Mouse (Mus musculus) hindbrain, embryonic 12.5 days (tissue): ENCODE results near the gene Rasgef1c. TPM values are rescaled to one million over a fixed set of nuclear protein-coding genes. Genes with fewer than 3 reads are reported as not detected.
A peak's percentile ranks its signal among the peaks of the same experiment; 100 is the strongest.

Experiments
- ATAC-seq: fragments of 200-750 bp; cut with Nextera tagmentation; 2 replicates; pipeline ENCODE4 v1.8.0; 2017; ENCODE audit warnings: moderate TSS enrichment; ENCODE audit not compliant: low FRiP score
- H3K27ac ChIP-seq: fragments of 300-500 bp; sonication (generic); 2 replicates; pipeline ENCODE4 v1.5.1; 2016; ENCODE audit warnings: mild to moderate bottlenecking
- H3K27me3 ChIP-seq: fragments of 300-500 bp; sonication (generic); 2 replicates; pipeline ENCODE4 v1.6.1; 2016; ENCODE audit warnings: mild to moderate bottlenecking
- H3K36me3 ChIP-seq: fragments of 300-500 bp; sonication (generic); 2 replicates; pipeline ENCODE4 v1.6.1; 2016; ENCODE audit warnings: mild to moderate bottlenecking
- H3K4me1 ChIP-seq: fragments of 300-500 bp; sonication (generic); 2 replicates; pipeline ENCODE4 v1.6.1; 2016
- H3K4me2 ChIP-seq: fragments of 300-500 bp; sonication (generic); replicated peaks from 2 replicates; pipeline ENCODE4 v1.6.1; 2016; ENCODE audit warnings: mild to moderate bottlenecking
- H3K4me3 ChIP-seq: fragments of 300-500 bp; sonication (generic); 2 replicates; pipeline ENCODE4 v1.5.1; 2016; ENCODE audit warnings: mild to moderate bottlenecking
- H3K9ac ChIP-seq: fragments of 300-500 bp; sonication (generic); 2 replicates; pipeline ENCODE4 v1.6.1; 2016; ENCODE audit warnings: mild to moderate bottlenecking, moderate library complexity
- H3K9me3 ChIP-seq: fragments of 300-500 bp; sonication (generic); replicated peaks from 2 replicates; pipeline ENCODE4 v1.6.1; 2016; ENCODE audit warnings: mild to moderate bottlenecking
- WGBS: fragments of 180-500 bp; shearing (Covaris S2); methylation state at CpG from one replicate; pipeline ENCODE4 v1.1.7; 2016; 5-methylcytosine and 5-hydroxymethylcytosine counted together
- polyA plus RNA-seq: library from polyadenylated mRNA; unstranded; fragments of >200 nt; fragmentation: Nextera tagmentation; extraction: Ambion mirVana; gene quantifications from 2 replicates; pipeline ENCODE4 v1.2.1, GENCODE M21; 2016

The Rasgef1c gene
- polyA plus RNA-seq, 1 experiment from 2014 or later = 5.3 TPM

GRCm38 (mm10) chr11:49931037-49931625 is 29.5 kb downstream of the Rasgef1c start:
- 30% methylated on average over 5 of the region's 5 CpGs for WGBS
- peak; percentile 32 for ATAC-seq
- peaks cover 45% of the 10 kb centered on the region for H3K4me1 ChIP-seq
- H3K4me3 ChIP-seq = no peak overlapping the region
- H3K9me3 ChIP-seq = no peaks in the 10 kb centered on the region
- H3K27me3 ChIP-seq = no peaks in the 10 kb centered on the region
- H3K4me2 ChIP-seq = no peak overlapping the region; the same call in 1 of the 2 replicates
- H3K36me3 ChIP-seq = no peaks in the 10 kb centered on the region
- H3K9ac ChIP-seq = no peak overlapping the region
- H3K27ac ChIP-seq = peak overlapping the region; percentile 77

GRCm38 (mm10) chr11:49931853-49932252 is 30.2 kb downstream of the Rasgef1c start:
- Histone ChIP-seq H3K27ac (peak overlapping the region; percentile 77), H3K4me1 (peaks cover 46% of the 10 kb centered on the region), H3K9ac (no peak overlapping the region), H3K27me3 (no peaks in the 10 kb centered on the region), H3K4me2 (no peak overlapping the region), H3K4me3 (no peak overlapping the region), H3K9me3 (no peaks in the 10 kb centered on the region), H3K36me3 (no peaks in the 10 kb centered on the region)
- ATAC-seq = peak; percentile 82
- 12% methylated on average over 7 of the region's 7 CpGs for WGBS

GRCm38 (mm10) chr11:49933811-49934210 is 32.2 kb downstream of the Rasgef1c start:
- peaks cover 36% of the 10 kb centered on the region for H3K4me1 ChIP-seq
- 72% methylated on average over 1 of the region's 1 CpGs for WGBS

GRCm38 (mm10) chr11:49934322-49934721 is 32.7 kb downstream of the Rasgef1c start:
- 56% methylated on average over 10 of the region's 10 CpGs for WGBS
- no peaks in the 10 kb centered on the region for H3K36me3 ChIP-seq
- ATAC-seq = no peak
- no peaks in the 10 kb centered on the region for H3K9me3 ChIP-seq
- peaks cover 41% of the 10 kb centered on the region for H3K4me1 ChIP-seq
- H3K27ac ChIP-seq = peak overlapping the region; percentile 30; the same call in 1 of the 2 replicates
- H3K27me3 ChIP-seq = no peaks in the 10 kb centered on the region
- H3K4me3 ChIP-seq = no peak overlapping the region
- no peak overlapping the region for H3K9ac ChIP-seq
- H3K4me2 ChIP-seq = no peak overlapping the region

More at GRCm38 (mm10) chr11:49933811-49934210, 32.2 kb downstream of the Rasgef1c start:
- Histone ChIP-seq H3K27me3 (no peaks in the 10 kb centered on the region), H3K9ac (no peak overlapping the region), H3K27ac (peak overlapping the region; percentile 30; the same call in 1 of the 2 replicates), H3K9me3 (no peaks in the 10 kb centered on the region), H3K4me3 (no peak overlapping the region), H3K4me2 (no peak overlapping the region), H3K36me3 (no peaks in the 10 kb centered on the region)
- ATAC-seq = no peak

- no peak overlapping the region for H3K27ac ChIP-seq
- H3K9me3 ChIP-seq = no peaks in the 10 kb centered on the region
- H3K4me3 ChIP-seq = no peak overlapping the region
- no peaks in the 10 kb centered on the region for H3K27me3 ChIP-seq
- H3K4me2 ChIP-seq = no peak overlapping the region
- H3K9ac ChIP-seq = no peak overlapping the region
- no peak for ATAC-seq
- no peaks in the 10 kb centered on the region for H3K36me3 ChIP-seq
- peaks cover 35% of the 10 kb centered on the region for H3K4me1 ChIP-seq
- WGBS = 75% methylated on average over 9 of the region's 9 CpGs
These were observed 34.8 kb downstream of the Rasgef1c start for GRCm38 (mm10) chr11:49936458-49936857.

GRCm38 (mm10) chr11:49937779-49938178 is 36.1 kb downstream of the Rasgef1c start:
- peaks cover 23% of the 10 kb centered on the region for H3K4me1 ChIP-seq
- no peaks in the 10 kb centered on the region for H3K27me3 ChIP-seq
- no peak overlapping the region for H3K4me2 ChIP-seq
- no peaks in the 10 kb centered on the region for H3K36me3 ChIP-seq
- H3K9ac ChIP-seq = no peak overlapping the region
- H3K4me3 ChIP-seq = no peak overlapping the region
- WGBS = 86% methylated on average over 6 of the region's 6 CpGs
- no peak overlapping the region for H3K27ac ChIP-seq
- no peak for ATAC-seq
- H3K9me3 ChIP-seq = no peaks in the 10 kb centered on the region

GRCm38 (mm10) chr11:49938258-49939164 is 36.9 kb downstream of the Rasgef1c start:
- WGBS = 40% methylated on average over 4 of the region's 4 CpGs
- Histone ChIP-seq H3K9ac (no peak overlapping the region), H3K4me1 (peaks cover 21% of the 10 kb centered on the region), H3K36me3 (no peaks in the 10 kb centered on the region), H3K4me3 (no peak overlapping the region), H3K27me3 (no peaks in the 10 kb centered on the region), H3K27ac (peak overlapping the region; percentile 52; the same call in 1 of the 2 replicates), H3K9me3 (no peaks in the 10 kb centered on the region), H3K4me2 (no peak overlapping the region)
- ATAC-seq = peak; percentile 79

GRCm38 (mm10) chr11:49942841-49943240 is 41.2 kb downstream of the Rasgef1c start:
- 75% methylated on average over 4 of the region's 4 CpGs for WGBS
- no peak overlapping the region for H3K4me2 ChIP-seq

GRCm38 (mm10) chr11:49943901-49944300 is 42.3 kb downstream of the Rasgef1c start:
- Histone ChIP-seq H3K4me1 (peaks cover 5% of the 10 kb centered on the region), H3K4me2 (no peak overlapping the region), H3K9me3 (0 out of 2 replicates have a peak, but pooled peaks cover 4% of the 10 kb centered on the region), H3K36me3 (no peaks in the 10 kb centered on the region), H3K27me3 (no peaks in the 10 kb centered on the region), H3K27ac (no peak overlapping the region), H3K9ac (no peak overlapping the region), H3K4me3 (no peak overlapping the region)
- no peak for ATAC-seq
- WGBS = 84% methylated on average over 5 of the region's 5 CpGs

More at GRCm38 (mm10) chr11:49942841-49943240, 41.2 kb downstream of the Rasgef1c start:
- Histone ChIP-seq H3K36me3 (no peaks in the 10 kb centered on the region), H3K9me3 (0 out of 2 replicates have a peak, but pooled peaks cover 4% of the 10 kb centered on the region), H3K27ac (no peak overlapping the region), H3K9ac (no peak overlapping the region), H3K27me3 (no peaks in the 10 kb centered on the region), H3K4me1 (peaks cover 9% of the 10 kb centered on the region), H3K4me3 (no peak overlapping the region)
- no peak for ATAC-seq

- no peaks in the 10 kb centered on the region for H3K27me3 ChIP-seq
- no peak overlapping the region for H3K9ac ChIP-seq
- WGBS = 90% methylated on average over 4 of the region's 4 CpGs
- no peak overlapping the region for H3K4me3 ChIP-seq
- no peaks in the 10 kb centered on the region for H3K4me1 ChIP-seq
- H3K36me3 ChIP-seq = no peaks in the 10 kb centered on the region
- no peak for ATAC-seq
- 0 out of 2 replicates have a peak, but pooled peaks cover 4% of the 10 kb centered on the region for H3K9me3 ChIP-seq
- no peak overlapping the region for H3K4me2 ChIP-seq
- no peak overlapping the region for H3K27ac ChIP-seq
These were observed 44.1 kb downstream of the Rasgef1c start for GRCm38 (mm10) chr11:49945726-49946125.

- no peak overlapping the region for H3K4me3 ChIP-seq
- no peak overlapping the region for H3K4me2 ChIP-seq
- 83% methylated on average over 5 of the region's 5 CpGs for WGBS
- H3K27ac ChIP-seq = no peak overlapping the region
- H3K9ac ChIP-seq = no peak overlapping the region
- H3K4me1 ChIP-seq = no peaks in the 10 kb centered on the region
- peaks cover 1% of the 10 kb centered on the region; the same call in 1 of the 2 replicates for H3K27me3 ChIP-seq
- ATAC-seq = no peak
- H3K9me3 ChIP-seq = 0 out of 2 replicates have a peak, but pooled peaks cover 4% of the 10 kb centered on the region
- no peaks in the 10 kb centered on the region for H3K36me3 ChIP-seq
These were observed 48.2 kb downstream of the Rasgef1c start for GRCm38 (mm10) chr11:49949839-49950238.

- Histone ChIP-seq H3K9ac (no peak overlapping the region), H3K4me3 (no peak overlapping the region), H3K4me1 (no peaks in the 10 kb centered on the region), H3K27ac (no peak overlapping the region), H3K27me3 (peaks cover 5% of the 10 kb centered on the region), H3K9me3 (no peaks in the 10 kb centered on the region), H3K4me2 (no peak overlapping the region), H3K36me3 (no peaks in the 10 kb centered on the region)
- 93% methylated on average over 6 of the region's 6 CpGs for WGBS
- ATAC-seq = no peak
These were observed 52.0 kb downstream of the Rasgef1c start for GRCm38 (mm10) chr11:49953616-49954015.
